Comparison of ENCODE assay signal across 26 mouse cellular contexts in genomic region chr7:90609764-90610163, GRCm38 (mm10).
DNase-seq lines count a peak whose midpoint lies in the region; ATAC-seq and TF ChIP-seq lines count a peak whose summit lies in the region.
"Had no signal": no experiment of that assay in that cellular context is flagged by ENCODE, and none has a peak within 500 bp of the region (broad histone marks: within the 10 kb centered on the region; RNA-seq: fewer than 3 reads in every experiment).

No protein-coding gene starts in this region.

- TF ChIP-seq POLR2A in limb, embryonic 14.5 days (IDR thresholded peaks at IDR 0.05; ENCODE audit: borderline replicate concordance, extremely low read depth, insufficient read depth, insufficient read length) = no peak

- no peak overlapping the region for H3K27ac ChIP-seq in limb, embryonic 14.5 days (replicated peaks; ENCODE audit: low read depth, low read length)
- H3K27ac ChIP-seq: embryonic facial prominence, embryonic 13.5 days; forebrain, embryonic 10.5 days; forebrain, embryonic 13.5 days; gastrocnemius, adult 2 months; heart, adult 2 months; heart, embryonic 10.5 days; heart, embryonic 13.5 days; hindbrain, embryonic 14.5 days; hindbrain, postnatal 0 days had no signal

- H3K9ac ChIP-seq in limb, embryonic 14.5 days (ENCODE audit: low read depth, low read length, severe bottlenecking) = no peak overlapping the region
- H3K9ac ChIP-seq: embryonic facial prominence, embryonic 13.5 days; forebrain, embryonic 13.5 days; heart, embryonic 13.5 days; hindbrain, embryonic 14.5 days had no signal

- peak; percentile 7 for DNase-seq in gastrocnemius, postnatal 14 days
- DNase-seq in gastrocnemius, postnatal 10 days = no peak
- peak; percentile 18 for DNase-seq in brain, adult 2 months (ENCODE audit: low read depth, low spot score)
- DNase-seq in limb, embryonic 14.5 days (ENCODE audit: low spot score) = peak; percentile 73
- DNase-seq in adrenal gland, postnatal 25 days = no peak
- no peak for DNase-seq in right cerebral cortex, postnatal 4 days
- DNase-seq: adrenal gland, postnatal 10 days; cerebellum, adult 11-12 months; cerebellum, adult 8-10 months; cerebellum, postnatal 10 days; cerebellum, postnatal 36 days; gastrocnemius, adult 2 months; gastrocnemius, postnatal 36 days; heart, adult 2 months; heart, postnatal 4 days had no signal

- 64% methylated on average over 2 of the region's 2 CpGs for WGBS in limb, embryonic 14.5 days

- no peaks in the 10 kb centered on the region for H3K36me3 ChIP-seq in limb, embryonic 14.5 days (ENCODE audit: control insufficient read depth, insufficient read depth, low read length)
- H3K36me3 ChIP-seq: embryonic facial prominence, embryonic 13.5 days; forebrain, embryonic 10.5 days; heart, embryonic 10.5 days; heart, embryonic 13.5 days had no signal

- H3K4me1 ChIP-seq in limb, embryonic 14.5 days (ENCODE audit: control insufficient read depth, insufficient read depth, low read length) = no peaks in the 10 kb centered on the region
- H3K4me1 ChIP-seq: embryonic facial prominence, embryonic 13.5 days; forebrain, embryonic 10.5 days; forebrain, embryonic 13.5 days; heart, embryonic 13.5 days had no signal

- H3K9me3 ChIP-seq in limb, embryonic 14.5 days (ENCODE audit: control insufficient read depth, low read length) = no peaks in the 10 kb centered on the region
- H3K9me3 ChIP-seq: embryonic facial prominence, embryonic 13.5 days; forebrain, embryonic 10.5 days; forebrain, embryonic 13.5 days; heart, embryonic 10.5 days; heart, embryonic 13.5 days had no signal

- H3K27me3 ChIP-seq in limb, embryonic 14.5 days (ENCODE audit: control insufficient read depth, insufficient read depth, low read length) = no peaks in the 10 kb centered on the region
- H3K27me3 ChIP-seq: embryonic facial prominence, embryonic 13.5 days; forebrain, embryonic 13.5 days; heart, embryonic 13.5 days; Patski had no signal

- intact Hi-C loops in gastrocnemius, postnatal 14 days (cut with DNase I; ENCODE audit: low total_unique reads) = no loop called here

- ATAC-seq in limb, embryonic 14.5 days (ENCODE audit: low FRiP score, low read depth) = peak; percentile 75
- ATAC-seq: forebrain, embryonic 13.5 days; forebrain, embryonic 16.5 days; hindbrain, postnatal 0 days; inflammation-experienced regulatory T-cells, adult 6 months; intestine, embryonic 16.5 days; Patski had no signal

- H3K4me2 ChIP-seq in limb, embryonic 14.5 days (replicated peaks; ENCODE audit: low read depth, low read length, severe bottlenecking) = no peak overlapping the region
- H3K4me2 ChIP-seq: embryonic facial prominence, embryonic 13.5 days; forebrain, embryonic 13.5 days; heart, embryonic 13.5 days; hindbrain, embryonic 14.5 days had no signal

- H3K4me3 ChIP-seq in limb, embryonic 14.5 days (replicated peaks; ENCODE audit: low read length) = no peak overlapping the region
- H3K4me3 ChIP-seq: embryonic facial prominence, embryonic 13.5 days; forebrain, embryonic 10.5 days; forebrain, embryonic 13.5 days; gastrocnemius, adult 2 months; heart, adult 2 months; heart, embryonic 10.5 days; heart, embryonic 13.5 days had no signal

Comparison
In these comparisons a context has a peak if more than half of its experiments do, and no peak if none do; other contexts are left out.
1. DNase-seq: peak in gastrocnemius, postnatal 14 days (single experiment), brain, adult 2 months (single experiment) and limb, embryonic 14.5 days (single experiment); none in gastrocnemius, postnatal 10 days (single experiment), adrenal gland, postnatal 25 days (single experiment) and right cerebral cortex, postnatal 4 days (single experiment).